In genomic region chr6:34674416-34674815, GRCm38 (mm10) we compare ENCODE assay signal across 20 mouse cellular contexts.
DNase-seq lines count a peak whose midpoint lies in the region; ATAC-seq lines count a peak whose summit lies in the region.
"Had no signal": no experiment of that assay in that cellular context is flagged by ENCODE, and none has a peak within 500 bp of the region (broad histone marks: within the 10 kb centered on the region; RNA-seq: fewer than 3 reads in every experiment).

No protein-coding gene starts in this region.

- peak; percentile 64 for DNase-seq in midbrain, embryonic 11.5 days (ENCODE audit: low spot score, missing footprints)
- no peak for DNase-seq in cerebellum, postnatal 14 days
- no peak for DNase-seq in embryo, embryonic 9.5 days (ENCODE audit: extremely low spot score)
- DNase-seq: adrenal gland, postnatal 36 days; cerebellum, adult 9-11 months; gastrocnemius, postnatal 36 days; heart, postnatal 14 days; kidney, adult 2 months; lung, adult 2 months; lung, postnatal 14 days; right cerebral cortex, postnatal 14 days had no signal

- no peaks in the 10 kb centered on the region for H3K27me3 ChIP-seq in midbrain, embryonic 11.5 days (ENCODE audit: control insufficient read depth, insufficient read depth, low read length)
- H3K27me3 ChIP-seq in midbrain, embryonic 13.5 days = no peaks in the 10 kb centered on the region
- H3K27me3 ChIP-seq in liver, embryonic 16.5 days (ENCODE audit: control insufficient read depth, insufficient read depth, low read depth, low read length) = no peaks in the 10 kb centered on the region
- no peaks in the 10 kb centered on the region for H3K27me3 ChIP-seq in hindbrain, embryonic 16.5 days (replicated peaks; ENCODE audit: control insufficient read depth, insufficient read depth, low read length)
- H3K27me3 ChIP-seq: embryonic facial prominence, embryonic 12.5 days; forebrain, embryonic 12.5 days; hindbrain, embryonic 13.5 days; Patski had no signal

- no peaks in the 10 kb centered on the region for H3K9me3 ChIP-seq in midbrain, embryonic 11.5 days (ENCODE audit: control insufficient read depth, low read length)
- H3K9me3 ChIP-seq in midbrain, embryonic 13.5 days = no peaks in the 10 kb centered on the region
- H3K9me3 ChIP-seq in liver, embryonic 16.5 days (replicated peaks; ENCODE audit: control insufficient read depth, low read length) = no peaks in the 10 kb centered on the region
- H3K9me3 ChIP-seq in hindbrain, embryonic 16.5 days (ENCODE audit: control insufficient read depth, low read length) = no peaks in the 10 kb centered on the region
- H3K9me3 ChIP-seq: embryonic facial prominence, embryonic 12.5 days; forebrain, embryonic 12.5 days; hindbrain, embryonic 13.5 days had no signal

- H3K9ac ChIP-seq in midbrain, embryonic 11.5 days (ENCODE audit: low read length) = no peak overlapping the region
- H3K9ac ChIP-seq in midbrain, embryonic 13.5 days (replicated peaks) = no peak overlapping the region
- H3K9ac ChIP-seq in liver, embryonic 16.5 days (ENCODE audit: low read depth, low read length) = no peak overlapping the region
- H3K9ac ChIP-seq in hindbrain, embryonic 16.5 days (ENCODE audit: low read depth, low read length) = no peak overlapping the region
- H3K9ac ChIP-seq: embryonic facial prominence, embryonic 12.5 days; forebrain, embryonic 12.5 days; hindbrain, embryonic 13.5 days had no signal

- no peak for ATAC-seq in midbrain, embryonic 11.5 days (ENCODE audit: low FRiP score)
- no peak for ATAC-seq in midbrain, embryonic 13.5 days
- peak; percentile 68 for ATAC-seq in granulocyte monocyte progenitor cell, adult 5-6 weeks (replicated peaks; ENCODE audit: poor library complexity, severe bottlenecking)
- no peak for ATAC-seq in liver, embryonic 16.5 days (ENCODE audit: low read depth)
- ATAC-seq in hindbrain, embryonic 16.5 days = no peak
- ATAC-seq: Patski had no signal

- H3K4me3 ChIP-seq in midbrain, embryonic 11.5 days (ENCODE audit: low read depth, low read length) = no peak overlapping the region
- no peak overlapping the region for H3K4me3 ChIP-seq in midbrain, embryonic 13.5 days (replicated peaks)
- H3K4me3 ChIP-seq in liver, embryonic 16.5 days (ENCODE audit: low read depth, low read length) = no peak overlapping the region
- no peak overlapping the region for H3K4me3 ChIP-seq in hindbrain, embryonic 16.5 days (ENCODE audit: low read length)
- H3K4me3 ChIP-seq: embryonic facial prominence, embryonic 12.5 days; forebrain, embryonic 12.5 days; hindbrain, embryonic 13.5 days had no signal

- no peak overlapping the region for H3K27ac ChIP-seq in midbrain, embryonic 11.5 days (ENCODE audit: low read depth, low read length)
- H3K27ac ChIP-seq in midbrain, embryonic 13.5 days = no peak overlapping the region
- no peak overlapping the region for H3K27ac ChIP-seq in liver, embryonic 16.5 days (ENCODE audit: low read length)
- H3K27ac ChIP-seq in hindbrain, embryonic 16.5 days (ENCODE audit: low read depth, low read length) = no peak overlapping the region
- H3K27ac ChIP-seq: embryonic facial prominence, embryonic 12.5 days; forebrain, embryonic 12.5 days; hindbrain, embryonic 13.5 days; kidney, postnatal 0 days had no signal

- no peak overlapping the region for H3K4me2 ChIP-seq in midbrain, embryonic 11.5 days
- no peak overlapping the region for H3K4me2 ChIP-seq in midbrain, embryonic 13.5 days (replicated peaks)
- peak overlapping the region; percentile 30 for H3K4me2 ChIP-seq in liver, embryonic 16.5 days (ENCODE audit: low read depth, low read length)
- H3K4me2 ChIP-seq in hindbrain, embryonic 16.5 days (ENCODE audit: low read length) = no peak overlapping the region
- H3K4me2 ChIP-seq: embryonic facial prominence, embryonic 12.5 days; forebrain, embryonic 12.5 days; hindbrain, embryonic 13.5 days had no signal

- 90% methylated on average over 7 of the region's 7 CpGs for WGBS in midbrain, embryonic 11.5 days
- WGBS in midbrain, embryonic 13.5 days = 90% methylated on average over 7 of the region's 7 CpGs
- 7% methylated on average over 7 of the region's 7 CpGs for WGBS in liver, embryonic 16.5 days (ENCODE audit: insufficient replicate concordance)
- WGBS in hindbrain, embryonic 16.5 days = 89% methylated on average over 7 of the region's 7 CpGs

- no peaks in the 10 kb centered on the region for H3K36me3 ChIP-seq in midbrain, embryonic 11.5 days (ENCODE audit: control insufficient read depth, insufficient read depth, low read length)
- no peaks in the 10 kb centered on the region for H3K36me3 ChIP-seq in midbrain, embryonic 13.5 days
- no peaks in the 10 kb centered on the region for H3K36me3 ChIP-seq in liver, embryonic 16.5 days (ENCODE audit: control insufficient read depth, insufficient read depth)
- H3K36me3 ChIP-seq in hindbrain, embryonic 16.5 days (ENCODE audit: control insufficient read depth, insufficient read depth, low read length) = no peaks in the 10 kb centered on the region
- H3K36me3 ChIP-seq: embryonic facial prominence, embryonic 12.5 days; forebrain, embryonic 12.5 days; hindbrain, embryonic 13.5 days had no signal

- no peaks in the 10 kb centered on the region for H3K4me1 ChIP-seq in midbrain, embryonic 11.5 days (ENCODE audit: control insufficient read depth, insufficient read depth, low read length)
- H3K4me1 ChIP-seq in midbrain, embryonic 13.5 days (replicated peaks) = no peaks in the 10 kb centered on the region
- no peaks in the 10 kb centered on the region for H3K4me1 ChIP-seq in liver, embryonic 16.5 days (ENCODE audit: control insufficient read depth, low read depth, low read length)
- no peaks in the 10 kb centered on the region for H3K4me1 ChIP-seq in hindbrain, embryonic 16.5 days (ENCODE audit: control insufficient read depth, insufficient read depth, low read depth, low read length)
- H3K4me1 ChIP-seq: forebrain, embryonic 12.5 days; hindbrain, embryonic 13.5 days had no signal
